Mouse (Mus musculus) ES-E14 (cell line): ENCODE results near the gene Fnbp1. TPM values are rescaled to one million over a fixed set of nuclear protein-coding genes. Genes with fewer than 3 reads are reported as not detected.

Experiments used
- DNase-seq: peaks from one replicate; pipeline ENCODE4 v3.0.0-alpha.2; 2013; ENCODE audit warnings: low read depth, low spot score
- H3K27ac ChIP-seq: 2 replicates; pipeline ENCODE4 v1.5.1; 2012; ENCODE audit warnings: low read depth, mild to moderate bottlenecking, low read length, moderate library complexity, mixed read lengths; ENCODE audit not compliant: poor library complexity, insufficient read depth, severe bottlenecking
- H3K36me3 ChIP-seq: 2 replicates; pipeline ENCODE4 v1.6.1; 2012; ENCODE audit warnings: mild to moderate bottlenecking, low read length, moderate library complexity, mixed read lengths; ENCODE audit not compliant: control insufficient read depth, poor library complexity, insufficient read depth, severe bottlenecking
- H3K4me1 ChIP-seq, 2 experiments: fragments of 150-350 bp in 1 of 2; sonication (generic) in 1 of 2; 2 replicates each; pipeline ENCODE4 v1.6.1; 2012; ENCODE audit warnings: low read length in 2 of 2, mild to moderate bottlenecking in 1 of 2, mixed read lengths in 1 of 2; ENCODE audit not compliant: control insufficient read depth in 2 of 2, insufficient read depth in 2 of 2, poor library complexity in 1 of 2
- H3K4me3 ChIP-seq, 2 experiments: fragments of 150-350 bp in 1 of 2; sonication (generic) in 1 of 2; 2 replicates each; pipeline ENCODE4 v1.5.1; 2012; ENCODE audit warnings: low read length in 2 of 2, low read depth in 1 of 2, mild to moderate bottlenecking in 1 of 2, mixed read lengths in 1 of 2; ENCODE audit not compliant: insufficient read depth in 1 of 2, poor library complexity in 1 of 2, severe bottlenecking in 1 of 2
- H3K9ac ChIP-seq: 2 replicates; pipeline ENCODE4 v1.6.1; 2012; ENCODE audit warnings: low read depth, mild to moderate bottlenecking, low read length, mixed read lengths; ENCODE audit not compliant: poor library complexity, insufficient read depth, severe bottlenecking
- H3K9me3 ChIP-seq: fragments of 150-350 bp; sonication (generic); 2 replicates; pipeline ENCODE4 v1.6.1; 2012; ENCODE audit warnings: low read depth, mild to moderate bottlenecking, low read length; ENCODE audit not compliant: control insufficient read depth, insufficient read depth
- CHD2 ChIP-seq: IDR thresholded peaks from 2 replicates; pipeline ENCODE4 v1.6.1; 2014; ENCODE audit warnings: mild to moderate bottlenecking, low read depth, low read length, inconsistent platforms
- HCFC1 ChIP-seq: IDR thresholded peaks from 2 replicates; pipeline ENCODE4 v1.6.1; 2012; ENCODE audit warnings: low read length, inconsistent platforms, borderline replicate concordance; ENCODE audit not compliant: insufficient read depth
- MAFK ChIP-seq: IDR thresholded peaks from 2 replicates; pipeline ENCODE4 v1.6.1; 2014; ENCODE audit warnings: mild to moderate bottlenecking, low read depth, low read length, inconsistent platforms; ENCODE audit not compliant: insufficient read depth
- ZC3H11A ChIP-seq: IDR thresholded peaks from 2 replicates; pipeline ENCODE4 v1.6.1; 2012; ENCODE audit warnings: low read depth, mild to moderate bottlenecking, inconsistent platforms, low read length, borderline replicate concordance
- ZNF384 ChIP-seq: IDR thresholded peaks from 2 replicates; pipeline ENCODE4 v1.6.1; 2012; ENCODE audit warnings: low read depth, low read length, inconsistent platforms
- in situ Hi-C, 2 experiments: fragments of 600-800 bp; cut with MboI; formaldehyde crosslinking; loops; one replicate each; pipeline ENCODE4 v1.15.1; 2025; ENCODE audit warnings: low sequenced_read_pairs in 2 of 2, inconsistent platforms in 1 of 2; ENCODE audit not compliant: unreplicated experiment in 2 of 2
- total RNA-seq: library from RNA; depleted of rRNA; stranded (reverse); fragments of 300-350 nt; gene quantifications from 2 replicates; pipeline ENCODE4 v1.2.3, GENCODE M21; 2012

Gene Fnbp1
- total RNA-seq, 1 experiment = 16.5 TPM

DNA sequence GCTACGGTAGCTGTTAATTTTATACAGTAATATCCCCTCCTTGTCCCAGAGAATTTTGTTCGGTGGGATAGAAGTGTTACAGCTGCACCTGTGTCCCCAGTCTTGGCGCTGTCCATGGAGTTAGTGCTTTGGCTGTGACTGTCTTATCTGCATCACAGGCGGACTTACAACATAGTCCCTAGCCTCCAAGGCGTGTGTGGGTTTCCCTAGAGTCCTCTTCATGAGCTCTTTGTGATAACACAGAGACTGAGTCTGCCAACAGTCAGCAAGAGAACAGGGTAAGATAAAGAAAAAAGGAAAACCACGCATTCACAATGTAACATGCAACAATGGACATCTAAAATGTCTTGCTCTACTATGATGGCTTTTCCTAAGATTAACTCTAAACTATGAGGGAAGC is 93.8 kb downstream of the Fnbp1 start:
- peaks cover 20% of the 10 kb centered on the region; the same call in 1 of the 2 replicates for H3K36me3 ChIP-seq
- peaks cover 3 to 4% of the 10 kb centered on the region in 2 experiments; a peak in 2 of 4 replicates for H3K4me1 ChIP-seq
- TF ChIP-seq ZNF384 (no peak), MAFK (no peak), ZC3H11A (no peak), HCFC1 (no peak)
- no peak overlapping the region for H3K9ac ChIP-seq
- H3K9me3 ChIP-seq = no peaks in the 10 kb centered on the region
- no peak for DNase-seq
- in situ Hi-C loops = no loop called here
- H3K4me3 ChIP-seq = no peak overlapping the region
- H3K27ac ChIP-seq = no peak overlapping the region

- no peak for DNase-seq
- H3K9ac ChIP-seq = no peak overlapping the region
- peaks cover 3 to 11% of the 10 kb centered on the region in 2 experiments; a peak in 3 of 4 replicates for H3K4me1 ChIP-seq
- in situ Hi-C loops = no loop called here
- no peak overlapping the region for H3K4me3 ChIP-seq
- TF ChIP-seq ZC3H11A (no peak), ZNF384 (no peak)
- H3K27ac ChIP-seq = no peak overlapping the region
- no peaks in the 10 kb centered on the region for H3K9me3 ChIP-seq
- peaks cover 18% of the 10 kb centered on the region; the same call in 1 of the 2 replicates for H3K36me3 ChIP-seq
Measured at GRCm38 (mm10) chr2:31043856-31044255, 98.0 kb downstream of the Fnbp1 start.

- Histone ChIP-seq H3K4me3 (no peak overlapping the region), H3K27ac (peak overlapping the region; percentile 1; the same call in 1 of the 2 replicates), H3K9ac (no peak overlapping the region), H3K36me3 (peaks cover 19% of the 10 kb centered on the region; the same call in 1 of the 2 replicates), H3K4me1 (peaks cover 3 to 11% of the 10 kb centered on the region in 2 experiments; a peak in 3 of 4 replicates), H3K9me3 (no peaks in the 10 kb centered on the region)
- in situ Hi-C loops = no loop called here
- no peak for TF ChIP-seq ZC3H11A
- peak; percentile 90 for TF ChIP-seq MAFK
- DNase-seq = no peak
Measured at GRCm38 (mm10) chr2:31042881-31043280, 98.9 kb downstream of the Fnbp1 start.

DNA sequence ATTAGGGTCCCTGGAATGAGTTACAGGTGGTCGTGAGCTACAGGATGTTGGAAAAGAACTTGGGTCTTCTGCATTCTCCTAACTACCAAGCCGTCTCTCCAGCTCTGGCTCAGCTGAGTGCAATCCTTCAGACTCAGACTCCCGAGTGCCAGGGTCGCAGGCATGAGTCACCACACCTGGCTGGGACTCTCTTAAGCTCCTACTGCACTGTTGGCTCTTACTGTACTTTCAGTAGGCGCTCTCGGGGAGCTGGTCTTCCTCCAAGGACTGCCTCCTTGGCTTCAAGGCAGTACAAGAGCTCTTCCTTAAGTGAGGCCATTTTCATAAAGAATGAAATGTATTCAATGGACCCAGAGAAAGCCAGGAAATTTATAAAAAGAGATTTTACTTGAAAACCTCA is 100.4 kb downstream of the Fnbp1 start:
- Histone ChIP-seq H3K36me3 (peaks cover 27% of the 10 kb centered on the region), H3K9me3 (no peaks in the 10 kb centered on the region), H3K4me1 (peaks cover 3 to 11% of the 10 kb centered on the region in 2 experiments; a peak in 3 of 4 replicates), H3K9ac (no peak overlapping the region), H3K27ac (no peak overlapping the region), H3K4me3 (no peak overlapping the region)
- TF ChIP-seq ZC3H11A = no peak
- no peak for TF ChIP-seq MAFK
- no peak for TF ChIP-seq HCFC1
- TF ChIP-seq ZNF384 = no peak
- TF ChIP-seq CHD2 = no peak
- in situ Hi-C loops = no loop called here
- no peak for DNase-seq

GRCm38 (mm10) chr2:31040487-31040886 is 101.3 kb downstream of the Fnbp1 start:
- no peak overlapping the region for H3K4me3 ChIP-seq
- in situ Hi-C loops = no loop called here
- peaks cover 30% of the 10 kb centered on the region for H3K36me3 ChIP-seq
- no peaks in the 10 kb centered on the region for H3K9me3 ChIP-seq
- H3K27ac ChIP-seq = no peak overlapping the region
- DNase-seq = no peak
- no peak overlapping the region for H3K9ac ChIP-seq
- H3K4me1 ChIP-seq = peaks cover 3 to 11% of the 10 kb centered on the region in 2 experiments; a peak in 3 of 4 replicates
- TF ChIP-seq ZC3H11A (no peak), CHD2 (no peak), HCFC1 (no peak)
